Mouse (Mus musculus): ENCODE data around the gene Tnfsf13b.

Gene Tnfsf13b

DNA sequence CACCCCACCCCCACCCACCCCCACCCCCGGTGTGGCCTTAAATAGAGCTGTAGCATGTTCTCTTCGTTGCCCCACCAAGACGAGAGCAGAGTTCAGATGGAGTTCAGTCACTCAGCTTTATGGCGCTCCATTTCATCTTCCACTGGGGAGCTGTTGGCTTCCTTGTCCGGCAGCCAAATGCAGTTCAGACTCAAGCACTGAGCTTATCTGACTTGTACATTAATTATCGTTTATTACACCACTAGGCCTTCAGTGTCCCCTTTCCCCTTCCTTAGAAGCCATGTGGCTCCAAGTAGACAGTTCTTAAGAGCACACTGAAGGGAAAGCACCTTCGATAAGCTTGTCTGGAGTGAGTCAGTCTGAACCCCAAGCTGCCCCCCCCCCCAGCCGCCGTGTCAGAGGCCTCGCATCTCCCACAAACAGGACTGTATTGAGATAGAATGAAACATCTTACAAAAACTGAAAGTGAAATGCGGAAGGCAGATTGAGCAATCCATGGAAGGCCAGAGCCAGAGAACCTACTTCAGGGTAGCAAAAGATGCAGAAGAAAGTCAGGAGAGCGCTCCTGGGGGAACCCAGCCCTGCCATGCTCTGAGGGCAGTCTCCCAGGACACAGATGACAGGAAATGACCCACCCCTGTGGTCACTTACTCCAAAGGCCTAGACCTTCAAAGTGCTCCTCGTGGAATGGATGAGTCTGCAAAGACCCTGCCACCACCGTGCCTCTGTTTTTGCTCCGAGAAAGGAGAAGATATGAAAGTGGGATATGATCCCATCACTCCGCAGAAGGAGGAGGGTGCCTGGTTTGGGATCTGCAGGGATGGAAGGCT is at the start of gene Tnfsf13b:
Tnfsf13b (plus strand) TSS at position 312 of the 830 bp plus-strand sequence.
- DNase-seq (ENCODE audit: extremely low spot score), result no peak

DNA sequence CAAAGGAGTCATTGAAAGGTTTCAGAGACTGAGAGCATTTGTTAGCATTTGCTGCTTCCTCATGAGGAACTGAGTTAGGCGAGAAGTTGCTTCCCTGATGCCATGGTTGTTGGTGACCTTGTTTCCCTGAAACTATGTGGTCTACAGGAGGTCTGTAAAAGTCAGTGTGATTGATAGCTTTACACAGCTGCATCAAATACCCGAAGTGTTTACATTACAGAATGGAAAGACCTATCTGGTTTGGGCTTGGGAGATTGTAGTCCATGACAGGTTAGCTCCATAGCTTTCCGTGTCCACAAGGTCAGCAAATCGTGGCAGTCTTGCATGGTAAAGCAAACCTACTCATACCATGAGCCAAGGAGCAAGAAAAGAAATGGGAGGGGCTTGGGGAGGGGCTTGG is 47.9 kb upstream of the Tnfsf13b start:
- DNase-seq (ENCODE audit: extremely low spot score), result no peak

DNA sequence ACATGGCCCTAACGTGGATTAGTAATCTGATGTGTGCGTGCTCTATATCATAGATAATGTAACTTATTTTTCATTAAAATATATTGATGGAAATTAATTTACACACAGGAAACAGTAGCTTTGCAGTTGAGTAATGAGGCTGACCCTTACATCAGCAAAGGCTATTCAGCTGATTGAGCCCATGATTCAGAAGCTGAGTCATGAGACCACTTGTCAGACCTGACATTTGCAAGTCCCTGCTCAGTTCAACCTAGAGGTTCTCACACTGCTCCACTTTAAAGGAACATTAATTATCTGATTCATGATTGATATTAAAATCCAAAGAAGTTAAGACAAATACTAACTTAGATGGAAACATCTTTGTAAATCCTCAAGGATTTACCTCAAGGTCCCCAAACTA is 46.3 kb upstream of the Tnfsf13b start:
- no peak for DNase-seq (ENCODE audit: extremely low spot score)

DNA sequence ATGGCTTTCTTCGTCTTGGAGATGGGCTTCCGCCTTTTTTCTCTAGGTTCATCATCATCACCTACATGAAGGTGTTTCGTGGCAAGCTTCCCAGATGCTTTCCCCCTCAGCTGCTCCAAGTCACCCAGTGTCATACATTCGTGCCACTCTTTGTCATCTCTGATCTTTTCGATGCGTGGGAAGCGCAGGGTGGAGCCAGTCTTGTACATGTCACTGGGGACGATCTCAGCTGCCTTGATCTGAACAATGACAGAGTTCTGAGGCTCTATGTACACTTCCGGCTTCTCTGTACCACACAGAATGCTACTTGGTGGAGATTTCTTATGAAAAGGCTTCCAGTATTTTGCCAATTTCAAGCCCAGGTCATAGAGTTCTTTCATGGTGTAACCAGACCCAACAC is 34.4 kb upstream of the Tnfsf13b start:
- no peak for DNase-seq (ENCODE audit: extremely low spot score)

DNA sequence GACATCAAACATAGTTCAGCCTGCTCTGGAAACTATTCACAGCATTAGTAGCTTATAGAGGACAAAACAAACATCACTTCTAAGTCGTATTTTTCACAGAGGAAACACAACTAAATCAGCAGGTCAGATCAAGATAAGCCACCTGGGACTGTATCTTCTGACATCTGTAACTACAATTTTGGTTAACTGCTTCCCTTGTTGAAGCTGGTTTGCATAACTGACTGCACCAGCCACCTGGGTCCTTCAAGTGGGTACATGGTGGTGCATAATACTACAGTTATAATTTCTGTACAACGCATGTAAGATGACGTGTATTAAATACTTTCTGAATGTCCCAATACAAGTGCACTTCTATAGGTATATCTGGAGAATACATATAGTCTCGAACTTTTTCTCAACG is 31.0 kb upstream of the Tnfsf13b start:
- no peak for DNase-seq (ENCODE audit: extremely low spot score)

DNA sequence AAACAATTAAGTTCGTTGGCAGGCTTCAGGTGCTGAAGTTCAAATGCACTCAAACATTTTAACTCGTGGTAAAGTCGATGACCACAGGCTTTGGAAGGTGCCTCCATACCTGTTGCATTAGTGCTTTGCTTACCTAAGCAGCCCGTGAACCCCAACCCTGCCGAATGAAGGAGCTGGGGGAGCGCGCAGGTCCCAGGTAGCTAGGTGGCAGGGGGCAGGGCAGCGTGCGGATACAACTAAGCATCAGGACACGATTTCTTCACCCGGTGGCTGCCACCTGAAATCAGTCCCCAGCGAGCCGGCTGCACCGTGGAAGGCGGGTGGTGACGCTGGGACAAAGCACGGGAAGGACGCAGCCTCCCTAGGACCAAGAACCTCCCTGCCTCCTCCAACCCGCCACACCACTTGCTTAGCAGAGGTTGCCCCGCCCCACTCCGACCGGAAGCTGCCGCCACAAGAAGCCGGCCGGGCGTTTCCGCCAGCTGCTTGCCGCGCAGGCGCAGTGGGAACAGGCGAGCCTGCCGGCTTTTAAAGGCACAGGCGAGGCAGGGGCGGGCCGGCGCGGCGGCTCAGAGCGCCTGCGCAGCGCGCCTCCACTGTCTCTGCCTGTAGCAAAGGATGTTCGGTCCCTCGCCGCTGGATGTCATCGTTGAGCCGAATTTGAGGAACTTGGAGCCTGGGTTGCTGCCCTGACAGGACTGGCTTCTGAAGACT is 30.2 kb upstream of the Tnfsf13b start:
- peak; percentile 97 for DNase-seq (ENCODE audit: extremely low spot score)

DNA sequence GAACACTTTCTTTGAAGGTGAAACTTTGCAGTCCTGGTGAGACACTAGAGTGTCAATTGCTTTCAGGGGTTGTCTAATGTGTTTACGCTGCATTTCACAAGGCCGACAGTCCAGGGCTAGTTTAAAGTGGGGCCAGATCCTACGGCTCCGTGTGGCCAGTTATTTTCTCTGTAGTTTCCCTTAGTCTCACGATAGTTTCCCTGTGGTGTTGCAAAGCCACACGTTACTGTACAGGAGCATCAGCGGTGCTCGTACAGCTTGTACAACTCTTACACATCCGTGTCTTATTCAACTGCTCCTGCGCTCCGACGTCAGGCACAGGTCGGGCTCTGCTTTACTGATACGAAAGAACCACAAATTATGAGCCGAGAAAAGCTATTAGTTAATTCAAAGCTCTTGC is 29.3 kb upstream of the Tnfsf13b start:
- DNase-seq (ENCODE audit: extremely low spot score), result no peak

DNA sequence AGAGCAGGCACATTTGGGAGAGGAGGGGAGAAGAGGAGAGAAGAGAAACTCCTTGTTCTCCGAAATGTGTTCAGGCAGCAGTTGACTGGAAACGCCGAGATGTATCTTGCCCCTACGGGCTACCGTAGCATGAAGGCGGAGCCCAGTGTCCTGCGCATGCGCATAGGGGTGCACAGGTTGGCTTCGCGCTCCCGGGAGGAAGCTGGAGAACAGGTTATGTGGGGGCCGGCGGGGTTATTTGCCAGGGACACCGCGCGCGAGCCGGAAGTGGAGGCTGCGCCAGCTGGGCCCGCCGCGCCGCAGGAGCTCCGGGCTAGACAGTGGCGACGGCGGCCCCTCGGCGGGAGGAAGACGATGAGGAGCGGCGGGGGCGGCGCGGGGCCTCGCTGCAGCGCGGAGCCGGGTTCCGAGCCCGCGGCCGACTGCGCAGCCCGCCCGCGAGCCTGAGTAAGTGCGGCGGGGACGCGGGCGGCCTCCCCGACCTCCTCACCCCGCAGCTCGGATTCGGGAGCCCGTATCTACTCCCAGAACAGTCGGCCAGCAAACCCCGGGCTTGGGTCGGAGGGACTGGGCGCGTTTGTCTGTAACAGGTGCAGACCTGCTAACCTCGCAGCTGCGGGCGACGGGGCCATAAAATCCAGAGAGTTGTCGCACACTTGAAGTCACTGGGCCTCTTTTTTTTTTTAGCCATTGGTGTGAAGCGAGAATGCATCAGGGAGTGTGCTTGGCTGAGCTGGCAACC is 28.5 kb upstream of the Tnfsf13b start, which contains the start of the genes Lig4 and Abhd13:
Lig4 (minus strand) TSS at position 114 of the 742 bp plus-strand sequence.
Abhd13 (plus strand) TSS at position 135 of the 742 bp plus-strand sequence.
- peak; percentile 97 for DNase-seq (ENCODE audit: extremely low spot score)

DNA sequence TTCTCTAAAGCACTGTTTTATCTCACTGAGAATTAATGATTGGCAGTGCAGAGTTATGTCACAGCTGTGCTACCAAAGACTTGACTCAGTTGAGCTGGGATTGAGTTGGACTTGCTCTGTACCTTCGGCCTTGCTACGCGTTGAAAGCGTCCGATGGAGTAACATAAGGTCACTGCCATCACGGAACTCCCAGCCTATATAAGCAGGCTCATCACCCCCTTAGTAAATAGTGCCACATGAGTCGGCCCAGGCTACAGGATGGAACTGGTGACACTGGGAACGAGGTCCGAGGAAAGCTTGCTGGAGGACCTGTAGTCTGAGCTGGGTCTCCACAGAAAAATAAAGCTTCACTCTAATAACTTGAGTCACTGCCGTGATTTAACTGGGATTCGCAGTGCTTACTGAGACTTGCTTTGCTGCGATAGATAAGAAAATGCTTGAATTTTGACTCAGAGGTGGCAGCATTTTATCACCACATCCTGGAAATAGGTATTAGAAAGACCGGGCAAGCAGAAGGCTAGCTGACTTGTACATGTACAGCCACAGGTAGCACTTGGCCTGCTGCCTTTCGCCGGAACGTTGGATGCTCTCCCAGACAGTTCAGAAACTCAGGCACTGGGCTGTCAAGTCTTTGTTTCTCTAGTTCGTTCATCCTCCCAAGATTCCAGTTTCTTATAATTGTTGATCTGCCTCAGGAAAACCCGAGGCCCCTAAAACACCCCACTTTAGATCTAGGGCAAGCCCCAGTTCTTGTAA is 27.6 kb upstream of the Tnfsf13b start:
- DNase-seq (ENCODE audit: extremely low spot score), result no peak

DNA sequence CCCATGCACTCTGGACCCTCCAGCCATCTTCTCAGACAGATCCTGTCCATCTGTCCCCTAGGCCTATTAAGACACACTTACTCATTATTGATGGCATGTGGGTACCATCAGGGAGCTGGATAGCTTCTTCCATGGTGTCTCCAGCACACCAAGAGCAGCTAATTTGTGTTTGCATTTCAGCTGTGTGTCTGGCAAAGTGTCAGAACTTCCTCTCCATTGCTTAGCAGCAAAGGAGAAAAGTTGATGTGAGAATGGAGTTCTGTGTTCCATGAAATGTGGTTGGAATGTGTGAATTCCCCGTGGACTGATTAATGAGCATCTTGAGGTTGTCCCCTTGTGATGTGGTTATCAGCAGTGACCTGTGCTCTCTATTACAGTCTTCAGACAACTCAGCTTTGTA is 26.5 kb upstream of the Tnfsf13b start:
- DNase-seq (ENCODE audit: extremely low spot score), result no peak

DNA sequence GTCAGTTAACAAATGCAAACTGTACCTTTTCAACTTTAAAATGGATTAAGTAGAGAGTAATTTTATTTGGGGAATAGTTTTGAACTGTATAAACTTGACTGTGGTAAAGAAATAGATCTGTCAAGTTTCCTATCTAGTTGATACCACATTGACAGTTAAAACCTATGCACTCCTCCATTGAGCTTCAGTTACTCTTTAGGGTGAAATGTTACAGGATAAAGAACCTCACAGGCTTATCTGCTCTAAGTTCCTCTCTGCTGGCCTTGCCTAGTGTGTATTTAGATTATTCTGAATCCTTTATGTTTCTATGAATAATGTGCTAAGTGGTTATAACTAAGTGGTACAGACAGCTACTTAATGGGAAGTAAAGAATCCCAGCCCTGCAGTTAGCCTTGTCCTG is 26.1 kb upstream of the Tnfsf13b start:
- no peak for DNase-seq (ENCODE audit: extremely low spot score)

DNA sequence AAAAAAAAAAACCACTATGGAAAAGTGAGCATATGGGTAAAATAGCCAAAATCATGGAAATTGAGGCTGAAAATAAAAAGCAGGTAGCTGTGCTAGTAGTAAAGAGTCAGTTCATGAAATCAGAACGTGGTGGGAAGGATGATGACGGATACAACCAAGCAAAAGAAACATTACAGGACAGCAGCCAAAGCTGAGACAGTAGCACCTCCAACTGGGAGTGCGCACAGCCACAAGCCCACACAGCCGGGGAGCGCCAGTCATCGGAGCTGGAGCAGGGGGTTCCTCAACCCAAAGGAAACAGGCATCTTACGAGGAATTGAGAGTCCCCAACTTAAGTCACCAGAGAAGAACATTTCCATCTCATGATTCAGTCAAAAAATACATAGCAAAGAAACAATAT is 2.2 kb upstream of the Tnfsf13b start:
- no peak for DNase-seq (ENCODE audit: extremely low spot score)

DNA sequence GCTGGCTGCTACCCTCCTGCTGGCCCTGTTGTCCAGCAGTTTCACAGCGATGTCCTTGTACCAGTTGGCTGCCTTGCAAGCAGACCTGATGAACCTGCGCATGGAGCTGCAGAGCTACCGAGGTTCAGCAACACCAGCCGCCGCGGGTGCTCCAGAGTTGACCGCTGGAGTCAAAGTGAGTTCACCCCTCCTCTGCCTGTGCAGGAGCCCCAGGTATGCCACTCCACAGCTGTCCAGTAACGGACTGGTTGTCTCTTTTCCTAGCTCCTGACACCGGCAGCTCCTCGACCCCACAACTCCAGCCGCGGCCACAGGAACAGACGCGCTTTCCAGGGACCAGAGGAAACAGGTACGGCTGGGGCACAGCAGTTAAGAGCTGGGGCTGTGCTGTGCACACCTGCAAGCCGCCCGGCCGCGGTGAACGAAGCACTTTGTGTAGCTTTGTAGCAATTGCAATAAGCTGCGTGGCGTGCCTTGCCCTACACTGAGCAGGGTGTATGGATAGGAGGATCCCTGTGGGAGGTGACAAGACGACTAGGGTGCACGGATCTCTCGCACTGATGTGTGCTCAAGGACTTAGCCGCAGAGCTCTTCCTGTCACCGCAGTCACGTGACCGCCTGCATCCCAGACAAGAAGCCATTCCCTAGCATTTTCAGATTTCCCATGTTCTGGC is 856 bp downstream of the Tnfsf13b start:
- peak; percentile 37 for DNase-seq (ENCODE audit: extremely low spot score)

DNA sequence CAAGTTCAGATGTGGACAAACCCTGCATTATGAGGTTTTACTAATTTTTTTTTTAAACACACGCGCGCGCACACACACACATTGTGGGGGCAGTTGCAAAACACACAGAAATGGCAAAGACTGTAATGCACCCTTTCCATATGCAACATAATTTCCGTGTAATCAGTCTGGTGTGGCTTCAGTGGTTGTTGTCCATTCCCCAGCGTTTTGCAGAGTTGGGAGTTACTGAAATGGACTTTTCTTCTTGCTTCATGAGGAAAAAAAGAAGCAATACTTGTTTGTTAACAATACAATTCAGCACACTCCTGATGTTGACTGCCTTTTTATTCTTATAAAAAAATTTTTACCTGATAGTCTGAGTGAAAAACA is 1.4 kb downstream of the Tnfsf13b start:
- DNase-seq (ENCODE audit: extremely low spot score), result no peak

DNA sequence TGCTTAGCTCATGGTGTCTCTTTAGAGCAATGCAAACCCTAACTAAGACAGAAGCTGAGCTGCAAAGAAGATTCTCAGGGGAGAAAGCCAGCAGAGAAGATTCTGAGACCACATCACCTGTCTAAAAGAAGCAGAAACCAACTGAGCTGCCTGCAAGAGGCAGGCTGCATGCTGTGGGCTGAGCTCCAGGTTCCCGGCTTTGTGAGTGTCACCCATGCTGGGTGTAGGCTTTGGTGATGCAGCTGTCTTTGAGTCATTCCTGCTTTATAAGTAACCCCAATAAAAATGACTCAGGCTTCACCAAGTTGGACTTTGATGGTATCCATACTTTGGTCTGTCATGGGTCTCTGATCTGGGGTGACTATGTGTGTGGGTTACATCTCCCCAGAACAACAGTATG is 10.0 kb downstream of the Tnfsf13b start:
- no peak for DNase-seq (ENCODE audit: extremely low spot score)

DNA sequence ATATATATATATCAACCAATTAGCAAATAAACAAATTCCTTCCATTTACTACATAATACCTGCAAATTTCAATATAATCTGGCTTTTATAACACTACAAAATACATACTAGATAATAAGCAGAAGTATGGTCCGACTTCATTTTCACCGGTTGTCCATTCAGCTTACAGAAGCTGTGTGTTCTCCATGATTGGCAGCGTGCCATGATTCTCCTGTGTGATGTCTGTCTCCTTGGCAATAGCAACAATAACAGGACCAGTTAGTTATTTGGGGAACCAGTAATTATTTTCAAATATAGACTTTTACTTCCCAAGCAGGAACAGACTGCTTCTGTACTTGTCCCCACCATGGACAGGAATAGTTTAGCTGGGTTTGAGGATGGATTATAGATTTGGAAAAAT is 11.0 kb downstream of the Tnfsf13b start:
- DNase-seq (ENCODE audit: extremely low spot score), result no peak

DNA sequence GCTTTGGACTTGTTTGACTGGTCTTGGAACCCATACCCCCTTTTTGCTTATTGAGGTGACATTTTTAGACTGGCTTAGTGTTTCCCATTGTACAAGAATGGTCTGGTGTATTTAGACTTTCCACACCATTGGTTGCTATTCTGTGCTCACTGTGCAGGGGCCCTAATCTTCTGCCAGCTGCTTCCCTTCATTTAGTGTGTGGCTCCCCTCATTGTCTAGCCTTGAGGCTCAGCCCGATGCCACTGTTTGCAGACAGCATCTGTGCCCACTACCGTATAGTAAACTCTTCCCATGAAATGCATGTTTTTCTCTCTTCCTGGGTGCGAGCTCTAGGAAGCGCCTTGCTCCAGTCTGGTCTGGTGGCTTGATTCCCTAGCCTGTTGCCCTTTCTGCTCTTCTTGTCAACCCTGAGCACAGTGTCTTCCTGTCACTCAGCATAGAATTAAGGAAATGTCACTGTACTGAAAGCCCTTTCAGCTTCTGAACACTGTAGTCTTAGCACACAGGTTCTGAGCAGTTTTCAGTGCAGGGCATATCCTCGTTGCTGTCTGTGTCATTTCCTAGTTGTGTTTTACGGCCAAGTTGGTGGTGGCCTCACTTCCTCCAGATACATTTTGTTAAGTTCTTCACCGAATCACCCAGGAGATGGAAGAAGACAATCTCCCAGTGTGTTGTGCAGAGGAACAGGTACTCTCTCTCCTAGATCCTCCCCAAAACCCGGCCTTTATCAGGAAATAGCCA is 24.2 kb downstream of the Tnfsf13b start:
- no peak for DNase-seq (ENCODE audit: extremely low spot score)

DNA sequence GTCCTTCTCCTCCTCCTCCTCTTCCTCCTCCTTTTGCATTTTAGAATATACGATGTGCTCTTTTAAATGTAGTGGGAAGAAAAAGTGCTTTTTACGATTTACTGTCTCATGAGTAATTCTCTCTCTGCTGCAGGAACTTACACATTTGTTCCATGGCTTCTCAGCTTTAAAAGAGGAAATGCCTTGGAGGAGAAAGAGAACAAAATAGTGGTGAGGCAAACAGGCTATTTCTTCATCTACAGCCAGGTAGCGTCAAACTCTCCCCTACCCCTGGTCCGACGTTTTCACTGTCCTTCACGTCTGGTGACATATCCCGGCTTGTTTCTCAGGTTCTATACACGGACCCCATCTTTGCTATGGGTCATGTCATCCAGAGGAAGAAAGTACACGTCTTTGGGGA is 24.9 kb downstream of the Tnfsf13b start:
- no peak for DNase-seq (ENCODE audit: extremely low spot score)

DNA sequence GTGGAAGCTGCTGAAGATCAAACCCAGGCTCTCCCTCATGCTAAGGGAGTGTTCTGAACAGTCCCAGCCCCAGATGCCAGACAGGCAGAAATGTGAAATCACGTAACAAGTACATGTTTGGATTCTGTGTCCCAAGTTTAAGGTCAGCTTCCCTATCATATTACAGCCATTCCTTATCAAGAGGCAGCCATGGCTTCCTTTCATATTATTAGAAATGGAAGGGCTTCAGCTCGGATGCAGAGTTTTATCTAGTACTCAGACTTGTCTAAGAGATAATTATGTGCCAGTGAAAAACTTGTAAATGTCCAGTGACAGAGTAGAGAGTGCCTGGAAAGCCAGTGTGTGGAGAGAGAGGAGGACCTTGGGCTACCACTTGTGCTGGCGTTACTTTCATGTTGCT is 34.6 kb downstream of the Tnfsf13b start:
- no peak for DNase-seq (ENCODE audit: extremely low spot score)

DNA sequence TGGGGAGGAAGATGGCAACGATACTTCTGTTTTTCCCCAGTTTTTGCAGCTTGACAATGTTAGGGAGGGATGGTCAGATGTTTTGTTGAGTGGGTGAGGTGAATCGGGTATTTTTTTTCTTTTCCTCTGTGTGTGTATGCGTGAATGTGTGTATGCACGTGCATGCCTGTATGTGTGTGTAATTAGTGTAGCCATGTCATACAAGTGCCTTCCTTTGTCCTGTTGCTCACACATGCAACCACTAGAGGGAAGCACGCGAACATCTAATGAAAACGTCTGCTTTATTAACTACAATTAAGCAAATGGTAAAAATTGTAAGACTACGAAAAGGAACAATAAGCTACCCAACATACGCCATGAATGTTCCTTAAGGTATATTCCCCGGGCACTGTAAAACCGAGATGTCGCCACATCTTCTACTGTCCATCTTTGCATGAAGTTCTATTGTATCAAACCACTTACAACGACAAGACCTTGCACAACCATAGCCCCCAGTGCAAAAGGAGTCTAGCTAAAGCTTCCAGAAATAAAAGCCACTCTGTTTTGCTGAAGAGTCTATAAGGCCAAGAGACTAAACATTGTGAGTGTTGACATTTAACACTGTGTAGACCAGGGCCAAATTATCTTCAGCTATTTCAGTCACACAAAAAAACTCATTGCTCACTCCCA is 37.7 kb downstream of the Tnfsf13b start:
- DNase-seq (ENCODE audit: extremely low spot score), result peak; percentile 28
